Mouse (Mus musculus) cerebellum, adult 11 months (tissue): ENCODE measurements around the gene Serpinb9g.
"Not testable (repeated sequence)": the region's sequence is repeated elsewhere in the genome, so short reads cannot be mapped to it uniquely, and the experiment has no call there.

Experiments
- DNase-seq: peaks from one replicate; pipeline ENCODE4 v3.0.0; 2022

The Serpinb9g gene

GRCm38 (mm10) chr13:33484490-33484889, at the start of gene Serpinb9g:
Serpinb9g (plus strand) TSS chr13:33484790.
- DNase-seq, result not testable (repeated sequence)

- not testable (repeated sequence) for DNase-seq
Observed at GRCm38 (mm10) chr13:33483872-33484271, 718 bp upstream of the Serpinb9g start.

- DNase-seq, result no peak
Observed at GRCm38 (mm10) chr13:33524629-33525028, 40.0 kb downstream of the Serpinb9g start.

GRCm38 (mm10) chr13:33532814-33533213, 48.2 kb downstream of the Serpinb9g start:
- DNase-seq, result no peak
